Mouse (Mus musculus) ovary, adult 18-20 months (tissue): ENCODE results near the gene Fau.

Source experiments
- DNase-seq: peaks from one replicate; pipeline ENCODE4 v3.0.0; 2022; ENCODE audit warnings: low spot score, mixed read lengths

Gene Fau

GRCm38 (mm10) chr19:6070571-6071250 is 13.1 kb downstream of the Fau start:
- DNase-seq, result no peak

GRCm38 (mm10) chr19:6071261-6071660 is 13.6 kb downstream of the Fau start:
- DNase-seq, result no peak

GRCm38 (mm10) chr19:6073889-6074288 is 16.2 kb downstream of the Fau start:
- no peak for DNase-seq

DNA sequence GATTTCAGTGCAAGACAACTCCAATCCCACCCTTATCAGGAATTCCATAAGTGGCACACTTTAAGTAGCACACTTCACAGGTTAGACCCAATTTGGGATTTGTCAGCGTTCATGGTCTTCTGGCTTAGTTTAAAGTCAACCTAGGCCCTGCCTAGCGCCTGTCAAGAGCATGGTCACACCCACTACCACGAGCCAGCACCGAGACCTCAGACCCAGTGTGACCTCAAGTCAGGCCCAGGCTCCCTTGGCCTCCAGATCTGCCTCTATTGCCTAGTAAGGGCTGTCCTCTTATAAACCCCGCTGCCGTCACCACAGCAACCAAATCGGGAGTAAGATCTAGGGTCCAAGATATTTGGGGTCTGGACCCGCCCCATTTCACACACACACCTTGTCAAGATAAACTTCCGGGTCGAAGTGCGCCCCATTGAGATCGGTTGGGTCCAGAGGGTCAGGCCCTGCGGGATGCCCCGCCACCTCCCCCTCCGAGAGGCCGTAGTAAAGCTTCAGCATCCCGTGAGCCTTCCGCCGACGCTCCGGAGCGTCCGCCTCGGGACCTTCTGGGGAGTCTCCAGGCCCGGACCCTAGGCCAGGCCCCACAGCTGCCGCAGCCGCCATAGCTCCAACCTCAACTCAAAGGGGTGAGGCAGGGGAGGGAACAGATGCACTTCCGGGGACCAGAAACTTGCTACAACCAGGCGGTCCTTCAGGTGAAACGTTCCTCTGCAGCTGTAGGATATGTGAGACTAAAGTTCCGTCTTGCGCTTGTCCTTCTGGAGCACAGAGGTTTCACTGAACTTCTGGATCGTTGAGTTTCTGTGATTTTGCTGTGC is 19.1 kb downstream of the Fau start, which contains the start of gene Vps51:
Vps51 (minus strand) TSS at position 668 of the 830 bp plus-strand sequence.
- DNase-seq, result peak; percentile 75

DNA sequence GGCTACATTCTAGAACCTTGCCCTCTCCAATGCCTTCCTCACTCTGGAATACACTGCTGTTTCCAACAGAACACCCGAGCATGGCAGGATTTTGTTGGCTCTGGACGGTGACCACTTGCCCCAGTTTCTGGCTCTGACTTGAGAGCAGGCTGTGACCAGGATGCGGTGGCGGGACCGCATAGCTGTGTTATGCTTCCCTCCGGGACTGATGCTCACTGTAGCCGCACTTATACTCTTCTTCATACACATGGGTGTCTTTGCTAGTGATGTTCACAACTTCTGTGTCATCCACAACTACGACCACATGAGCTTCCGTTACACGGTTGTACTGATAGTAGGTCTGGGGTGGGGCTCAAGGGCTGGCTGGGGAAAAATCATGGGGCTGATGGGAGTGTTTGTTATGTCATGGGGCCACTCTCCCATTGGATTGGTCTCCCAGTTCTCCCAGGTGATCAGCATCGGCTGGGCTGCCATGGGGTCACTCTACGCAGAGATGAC is 22.4 kb downstream of the Fau start, which contains the start of gene Tmem262:
Tmem262 (plus strand) TSS at position 51 of the 498 bp plus-strand sequence.
- no peak for DNase-seq

DNA sequence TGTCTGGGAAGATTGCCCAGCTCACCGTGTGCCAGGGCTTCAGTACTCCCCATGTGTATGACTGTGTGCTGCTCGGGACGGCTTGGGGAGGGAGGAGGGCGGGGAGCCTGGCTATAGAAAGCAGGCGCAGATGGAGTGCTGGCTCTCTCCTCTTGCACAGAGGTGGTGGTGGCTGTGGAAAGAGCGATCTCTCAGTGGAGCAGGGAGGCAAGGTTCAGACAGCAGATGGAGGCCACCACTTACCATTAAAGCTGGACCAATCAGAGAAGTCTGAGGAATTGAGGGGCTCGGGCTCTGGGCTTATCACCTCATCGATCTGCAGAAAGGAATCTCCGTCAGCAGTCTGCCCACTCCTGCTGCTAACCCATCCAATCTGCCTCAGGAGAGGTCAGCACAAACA is 24.5 kb downstream of the Fau start, which contains the start of gene Gm28374:
Gm28374 (minus strand) TSS at position 101 of the 400 bp plus-strand sequence.
- no peak for DNase-seq

DNA sequence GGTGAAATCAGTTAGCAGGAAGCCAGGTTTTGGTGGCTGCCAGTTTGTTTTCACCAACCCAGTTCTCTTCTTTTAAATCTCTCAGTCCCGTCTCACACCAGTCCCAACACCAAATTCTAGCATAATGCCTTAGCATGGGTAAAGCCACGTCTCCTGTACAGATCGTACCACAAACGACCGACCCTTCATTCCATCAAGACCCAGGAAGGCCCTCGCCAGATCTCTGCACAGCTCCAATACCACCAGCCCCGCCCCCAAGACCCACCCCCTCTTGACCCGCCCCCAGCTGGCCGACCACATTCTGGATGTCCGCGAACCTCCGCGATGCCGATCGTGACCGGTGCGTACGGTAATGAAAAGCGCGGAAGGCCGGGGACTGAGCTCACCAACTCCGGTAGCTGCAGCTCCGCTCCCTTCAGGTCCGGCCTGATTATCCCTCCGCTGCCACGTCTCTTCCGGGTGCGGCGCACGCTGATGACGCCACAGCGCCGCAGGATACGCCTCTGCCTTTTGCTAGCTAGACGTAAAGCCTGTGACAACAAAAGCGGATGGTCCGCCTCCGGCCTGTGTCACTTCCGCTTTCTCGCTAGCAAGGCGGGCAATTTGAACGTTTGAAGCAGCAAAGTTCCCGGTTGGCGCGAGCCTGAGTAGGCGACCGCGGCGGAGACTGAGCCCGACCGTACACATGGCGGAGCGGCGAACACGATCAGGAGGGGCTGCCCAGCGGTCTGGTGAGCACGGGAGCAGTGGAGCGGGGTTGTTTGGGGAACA is 27.0 kb downstream of the Fau start, which contains the start of the genes Zfpl1 and Cdca5:
Zfpl1 (minus strand) TSS at position 479 of the 771 bp plus-strand sequence.
Cdca5 (plus strand) TSS at position 506 of the 771 bp plus-strand sequence.
- peak; percentile 93 for DNase-seq

DNA sequence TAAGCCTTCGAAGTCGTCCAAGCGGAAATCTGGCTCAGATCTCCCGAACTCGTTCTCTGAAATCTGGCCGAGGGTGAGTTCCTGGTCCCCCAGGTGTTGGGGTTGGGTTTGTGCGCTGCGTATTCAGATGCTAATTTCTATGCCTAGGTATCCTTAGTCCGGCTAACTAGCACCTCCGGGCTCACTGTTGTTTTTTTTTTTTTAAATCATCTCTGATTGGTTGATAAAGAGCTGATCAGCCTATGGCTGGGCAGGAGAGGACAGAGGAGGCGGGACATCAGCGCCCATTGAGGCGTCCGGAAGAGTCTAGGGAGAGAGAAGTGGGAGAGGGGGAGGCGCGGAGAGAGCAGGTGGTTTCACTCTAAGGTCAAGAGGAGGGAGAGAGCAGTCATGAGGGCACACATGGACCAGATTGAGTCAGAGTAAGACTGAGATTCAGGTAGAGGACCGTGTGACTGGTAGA is 27.8 kb downstream of the Fau start:
- DNase-seq, result no peak

DNA sequence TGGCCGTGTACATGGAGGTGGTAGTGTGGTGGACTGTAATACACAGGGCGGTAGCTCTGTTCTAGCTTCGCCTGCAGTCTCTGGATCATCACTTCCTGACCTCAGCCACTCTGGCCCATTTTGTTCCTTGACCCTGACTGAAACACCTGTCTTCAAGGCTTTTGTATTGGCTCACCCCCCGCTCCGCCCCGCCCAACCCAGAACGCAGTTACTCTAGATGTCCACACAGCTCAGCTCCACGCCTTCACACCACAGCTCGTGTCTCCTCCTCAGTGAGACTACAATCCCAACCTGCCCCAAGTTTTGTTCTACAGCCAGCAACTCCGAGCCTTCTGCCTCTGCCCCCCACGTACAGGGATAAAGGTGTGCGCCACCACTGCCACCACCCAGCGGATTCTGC is 31.2 kb downstream of the Fau start:
- no peak for DNase-seq

- no peak for DNase-seq
Measured at GRCm38 (mm10) chr19:6094119-6094518, 36.5 kb downstream of the Fau start, which contains the start of gene AC131692.1. Gene AC131692.1 (plus strand): TSS chr19:6094419.

- no peak for DNase-seq
Measured at GRCm38 (mm10) chr19:6097847-6098246, 40.2 kb downstream of the Fau start.

DNA sequence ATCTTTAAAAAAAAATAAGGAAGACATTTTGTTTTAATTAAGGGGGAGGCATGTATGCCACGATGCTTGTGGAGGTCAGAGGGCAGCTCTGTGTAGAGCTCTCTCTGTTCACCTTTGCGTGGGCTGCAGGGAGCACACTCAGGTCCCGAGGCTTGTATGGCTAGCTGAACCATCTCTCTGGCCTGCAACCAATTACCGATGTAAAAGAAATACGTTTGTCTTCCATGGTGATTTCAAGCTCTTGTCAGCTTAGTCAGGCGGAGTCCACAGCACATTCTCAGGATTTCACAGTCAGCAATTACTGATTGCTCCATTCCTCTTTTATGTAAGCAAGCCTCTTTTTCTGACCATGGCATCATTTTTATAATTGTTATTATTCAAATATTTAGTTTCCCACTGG is 43.5 kb downstream of the Fau start:
- DNase-seq, result no peak

DNA sequence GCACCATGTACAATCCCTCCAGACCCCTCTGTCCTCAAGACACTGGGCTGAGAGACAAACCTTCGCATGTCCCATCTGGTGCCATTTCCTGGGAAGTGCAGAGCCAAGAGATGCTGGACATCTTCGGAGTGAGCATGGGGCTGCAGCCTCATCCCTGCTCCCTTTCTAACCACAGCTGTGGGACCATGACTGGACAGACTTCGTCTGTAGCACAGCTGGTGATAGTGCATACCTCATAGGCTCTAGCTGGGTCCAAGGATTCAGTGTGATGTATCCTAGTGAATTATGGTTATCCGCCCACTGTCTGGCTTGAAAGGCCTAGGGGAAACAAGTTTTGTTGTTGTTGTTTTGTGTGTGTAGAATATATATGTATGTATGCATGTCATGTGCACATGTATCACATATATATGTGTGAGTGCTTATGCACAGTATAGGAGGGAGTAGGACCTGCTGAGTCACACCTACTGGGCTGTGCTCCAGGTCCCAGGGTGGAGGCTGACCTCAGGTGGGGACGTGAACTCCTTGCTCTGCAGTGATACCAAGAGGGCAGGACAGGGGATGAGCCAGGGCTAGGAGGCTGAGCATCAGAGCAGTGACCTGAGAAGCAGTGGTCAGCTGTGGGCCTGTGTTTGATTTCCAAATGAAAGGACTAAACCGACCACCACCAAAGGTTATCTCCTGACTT is 44.7 kb downstream of the Fau start:
- no peak for DNase-seq

GRCm38 (mm10) chr19:6104476-6104875 is 46.8 kb downstream of the Fau start:
- DNase-seq, result no peak

- no peak for DNase-seq
Measured at GRCm38 (mm10) chr19:6105586-6105985, 47.9 kb downstream of the Fau start, which contains the start of gene Naaladl1. Gene Naaladl1 (plus strand): TSS chr19:6105782.
